In the genomic region with DNA sequence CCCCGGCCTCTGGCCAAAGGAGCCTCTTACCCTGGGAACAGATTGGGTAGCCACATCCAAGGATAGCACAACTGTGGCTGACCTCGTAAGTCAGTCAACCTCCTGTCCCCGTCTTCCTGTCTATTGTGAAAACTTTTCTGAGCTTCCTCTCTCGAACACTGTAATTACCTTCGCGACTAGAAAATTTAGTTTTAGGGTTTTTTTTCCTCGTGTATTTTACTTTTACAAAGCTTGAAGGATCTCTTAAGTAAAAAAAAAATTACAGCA, we compare ENCODE assay signal across 8 mouse cellular contexts. TPM values are rescaled to one million over a fixed set of nuclear protein-coding genes. Genes with fewer than 3 reads are reported as not detected.
DNase-seq lines count a peak whose midpoint lies in the region; ATAC-seq and TF ChIP-seq lines count a peak whose summit lies in the region.

No protein-coding gene starts in this region.

- DNase-seq in neural tube, embryonic 11.5 days (ENCODE audit: low spot score), result no peak
- DNase-seq in neural tube, embryonic 10.5 days (ENCODE audit: extremely low spot score, low spot score), result no peak
- no peak for DNase-seq in layer of hippocampus, adult 9-11 months
- DNase-seq in left cerebral cortex, adult 8-10 months (ENCODE audit: low spot score in 2 of 2), result no peak
- DNase-seq in right cerebral cortex, postnatal 14 days, result no peak

- 4% methylated on average over 7 of the region's 7 CpGs for WGBS in neural tube, embryonic 11.5 days
- 5% methylated on average over 7 of the region's 7 CpGs for WGBS in limb, embryonic 12.5 days
- 1% methylated on average over 7 of the region's 7 CpGs for WGBS in small intestine, adult 2 months

- H3K9ac ChIP-seq in neural tube, embryonic 11.5 days (ENCODE audit: low read length), result peak overlapping the region; percentile 92
- peak overlapping the region; percentile 80 for H3K9ac ChIP-seq in limb, embryonic 12.5 days (replicated peaks)

- peaks cover 4% of the 10 kb centered on the region; the same call in 1 of the 2 replicates for H3K4me1 ChIP-seq in neural tube, embryonic 11.5 days (ENCODE audit: control insufficient read depth, insufficient read depth, low read length)
- peaks cover 41% of the 10 kb centered on the region for H3K4me1 ChIP-seq in erythroblast, embryonic 14.5 days (ENCODE audit: control insufficient read depth)
- peaks cover 10% of the 10 kb centered on the region for H3K4me1 ChIP-seq in limb, embryonic 12.5 days (replicated peaks)
- peaks cover 19% of the 10 kb centered on the region for H3K4me1 ChIP-seq in small intestine, adult 2 months (ENCODE audit: control insufficient read depth, insufficient read depth, insufficient read length, low read length)

- no peak for TF ChIP-seq POLR2A in small intestine, adult 2 months (IDR thresholded peaks at IDR 0.05; ENCODE audit: low read depth, low read length)

- no peaks in the 10 kb centered on the region for H3K9me3 ChIP-seq in neural tube, embryonic 11.5 days (ENCODE audit: control insufficient read depth, low read length)
- no peaks in the 10 kb centered on the region for H3K9me3 ChIP-seq in erythroblast, embryonic 14.5 days (ENCODE audit: control insufficient read depth, low read length)
- H3K9me3 ChIP-seq in limb, embryonic 12.5 days, result no peaks in the 10 kb centered on the region

- peak overlapping the region; percentile 84 for H3K4me2 ChIP-seq in neural tube, embryonic 11.5 days (ENCODE audit: low read depth)
- peak overlapping the region; percentile 83 for H3K4me2 ChIP-seq in limb, embryonic 12.5 days

- ATAC-seq in neural tube, embryonic 11.5 days (ENCODE audit: insufficient read depth, low FRiP score, low TSS enrichment), result no peak
- ATAC-seq in limb, embryonic 12.5 days (ENCODE audit: insufficient number of reproducible peaks, insufficient read depth, low FRiP score, low TSS enrichment, low read depth), result no peak

- peak overlapping the region; percentile 97 for H3K4me3 ChIP-seq in neural tube, embryonic 11.5 days (ENCODE audit: low read depth, low read length)
- H3K4me3 ChIP-seq in erythroblast, embryonic 14.5 days (replicated peaks), result peak overlapping the region; percentile 97
- peak overlapping the region; percentile 85 for H3K4me3 ChIP-seq in limb, embryonic 12.5 days (replicated peaks)
- peak overlapping the region; percentile 94 for H3K4me3 ChIP-seq in small intestine, adult 2 months (ENCODE audit: low read depth, low read length)

- H3K27me3 ChIP-seq in neural tube, embryonic 11.5 days (ENCODE audit: control insufficient read depth, insufficient read depth, low read length), result no peaks in the 10 kb centered on the region
- H3K27me3 ChIP-seq in erythroblast, embryonic 14.5 days (ENCODE audit: control insufficient read depth), result no peaks in the 10 kb centered on the region
- H3K27me3 ChIP-seq in limb, embryonic 12.5 days, result no peaks in the 10 kb centered on the region
- H3K27me3 ChIP-seq in small intestine, adult 2 months (ENCODE audit: control insufficient read depth, insufficient read depth, low read length), result no peaks in the 10 kb centered on the region

- H3K27ac ChIP-seq in neural tube, embryonic 11.5 days (ENCODE audit: low read depth, low read length), result no peak overlapping the region
- H3K27ac ChIP-seq in limb, embryonic 12.5 days, result no peak overlapping the region
- H3K27ac ChIP-seq in small intestine, adult 2 months (ENCODE audit: insufficient read depth, low read depth, low read length), result peak overlapping the region; percentile 93

- H3K36me3 ChIP-seq in neural tube, embryonic 11.5 days (ENCODE audit: control insufficient read depth, insufficient read depth, low read length), result peaks cover 2% of the 10 kb centered on the region; the same call in 1 of the 2 replicates
- H3K36me3 ChIP-seq in erythroblast, embryonic 14.5 days (ENCODE audit: control insufficient read depth), result peaks cover 41% of the 10 kb centered on the region
- H3K36me3 ChIP-seq in limb, embryonic 12.5 days, result peaks cover 32% of the 10 kb centered on the region
- H3K36me3 ChIP-seq in small intestine, adult 2 months (ENCODE audit: control insufficient read depth, insufficient read depth, low read length), result peaks cover 21% of the 10 kb centered on the region

- no peak for TF ChIP-seq CTCF in small intestine, adult 2 months (IDR thresholded peaks at IDR 0.05; ENCODE audit: extremely low read depth, insufficient read length, insufficient replicate concordance, low read depth, low read length)

RNA-seq across cellular contexts. Expression of a gene that starts 0.8 kb away (rescaled TPM):
- 16.8 and 18.0 TPM in 2 replicates for polyA plus RNA-seq in neural tube, embryonic 11.5 days (2014; fragmentation: Nextera tagmentation; extraction: Ambion mirVana)
- polyA plus RNA-seq in erythroblast, embryonic 14.5 days (2012), result 0.71 and 1.0 TPM in 2 replicates
- polyA plus RNA-seq in limb, embryonic 12.5 days (2016; fragmentation: Nextera tagmentation; extraction: Ambion mirVana), result 13.2 and 18.8 TPM in 2 replicates
- 4.6 and 11.4 TPM in 2 replicates for polyA plus RNA-seq in small intestine, adult 2 months (2012; rRNA removed)
- 10 to 100 TPM; 31.7 to 37.4 (median 35.4) TPM for total RNA-seq in left cerebral cortex, adult 8-10 months (2022)

RNA-seq across cellular contexts. Expression of a gene that starts 10.3 kb away (rescaled TPM):
- not detected in 2 replicates for polyA plus RNA-seq in neural tube, embryonic 11.5 days (2014; fragmentation: Nextera tagmentation; extraction: Ambion mirVana)
- polyA plus RNA-seq in erythroblast, embryonic 14.5 days (2012), result not detected in 2 replicates
- not detected in 2 replicates for polyA plus RNA-seq in limb, embryonic 12.5 days (2016; fragmentation: Nextera tagmentation; extraction: Ambion mirVana)
- 0.28 TPM in 1 of 2 replicates, not detected in the other for polyA plus RNA-seq in small intestine, adult 2 months (2012; rRNA removed)
- not detected for total RNA-seq in left cerebral cortex, adult 8-10 months (2022)

RNA-seq across cellular contexts. Expression of a gene that starts 32.0 kb away (rescaled TPM):
- 0.49 and 0.53 TPM in 2 replicates for polyA plus RNA-seq in neural tube, embryonic 11.5 days (2014; fragmentation: Nextera tagmentation; extraction: Ambion mirVana)
- polyA plus RNA-seq in erythroblast, embryonic 14.5 days (2012), result 0.02 TPM in 1 of 2 replicates, not detected in the other
- 0.13 and 0.20 TPM in 2 replicates for polyA plus RNA-seq in limb, embryonic 12.5 days (2016; fragmentation: Nextera tagmentation; extraction: Ambion mirVana)
- 0.13 and 0.30 TPM in 2 replicates for polyA plus RNA-seq in small intestine, adult 2 months (2012; rRNA removed)
- total RNA-seq in left cerebral cortex, adult 8-10 months (2022), result 1 to 10 TPM; 4.6 to 5.4 (median 5.1) TPM

RNA-seq across cellular contexts. Expression of a gene that starts 35.7 kb away (rescaled TPM):
- polyA plus RNA-seq in neural tube, embryonic 11.5 days (2014; fragmentation: Nextera tagmentation; extraction: Ambion mirVana), result 18.9 and 20.3 TPM in 2 replicates
- polyA plus RNA-seq in erythroblast, embryonic 14.5 days (2012), result not detected in 2 replicates
- 16.5 and 19.9 TPM in 2 replicates for polyA plus RNA-seq in limb, embryonic 12.5 days (2016; fragmentation: Nextera tagmentation; extraction: Ambion mirVana)
- 72.6 and 74.7 TPM in 2 replicates for polyA plus RNA-seq in small intestine, adult 2 months (2012; rRNA removed)
- 10 to 100 TPM; 42.5 to 46.5 (median 44.2) TPM for total RNA-seq in left cerebral cortex, adult 8-10 months (2022)
